Mouse (Mus musculus) brain, embryonic 14.5 days (tissue): ENCODE data around the gene Gemin7.

Experiments used
- CTCF ChIP-seq: fragments of 200-500 bp; IDR thresholded peaks from 2 replicates; pipeline ENCODE4 v1.5.1; 2012; ENCODE audit warnings: inconsistent platforms, mild to moderate bottlenecking, moderate library complexity, borderline replicate concordance; ENCODE audit not compliant: insufficient read depth, insufficient read length; ENCODE audit errors: extremely low read depth
- POLR2A ChIP-seq: fragments of 200-500 bp; IDR thresholded peaks from 2 replicates; pipeline ENCODE4 v1.6.1; 2012; ENCODE audit warnings: mild to moderate bottlenecking, inconsistent platforms, borderline replicate concordance; ENCODE audit not compliant: poor library complexity, insufficient read depth, insufficient read length, severe bottlenecking; ENCODE audit errors: extremely low read depth

GRCm38 (mm10) chr7:19572926-19573775, 4.2 kb downstream of the Gemin7 start:
- no peak for TF ChIP-seq CTCF
- TF ChIP-seq POLR2A: peak; percentile 96
